ENCODE assay signal across 8 mouse cellular contexts in the genomic region with DNA sequence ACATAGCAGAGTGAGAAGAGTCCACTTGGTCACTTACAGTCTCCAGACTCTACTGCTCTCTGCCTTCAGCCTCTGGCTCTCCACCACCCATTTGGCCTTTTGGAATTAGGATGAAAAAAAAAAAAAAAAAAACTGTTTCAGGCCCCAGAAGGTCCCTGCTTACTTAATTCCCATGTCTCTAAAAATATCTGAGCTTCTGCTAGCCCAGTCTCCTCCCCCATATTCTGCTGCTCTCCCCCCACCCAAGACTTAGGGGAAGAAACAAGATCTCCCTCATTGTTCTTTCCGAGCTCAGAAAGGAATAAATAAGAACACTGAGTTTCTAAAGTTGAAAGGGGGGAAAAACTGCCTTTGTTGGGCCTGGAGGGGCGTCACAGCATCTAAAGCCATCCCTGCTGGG. TPM values are rescaled to one million over a fixed set of nuclear protein-coding genes. Genes with fewer than 3 reads are reported as not detected.
A peak's percentile ranks its signal among the peaks of the same experiment; 100 is the strongest.
DNase-seq lines count a peak whose midpoint lies in the region; ATAC-seq and TF ChIP-seq lines count a peak whose summit lies in the region.

No protein-coding gene starts in this region.

- peak overlapping the region; percentile 27; the same call in 1 of the 2 replicates for H3K4me2 ChIP-seq in lung, embryonic 15.5 days
- peak overlapping the region; percentile 4; the same call in 1 of the 2 replicates for H3K4me2 ChIP-seq in intestine, embryonic 16.5 days (ENCODE audit: low read depth, low read length)

- peak; percentile 64 for ATAC-seq in lung, embryonic 15.5 days (ENCODE audit: borderline replicate concordance, extremely low read depth, low FRiP score, low TSS enrichment)
- no peak for ATAC-seq in intestine, embryonic 16.5 days

- no peak overlapping the region for H3K4me3 ChIP-seq in lung, embryonic 15.5 days
- peak overlapping the region; percentile 27; the same call in 1 of the 2 replicates for H3K4me3 ChIP-seq in forebrain, embryonic 10.5 days
- no peak overlapping the region for H3K4me3 ChIP-seq in intestine, embryonic 16.5 days (ENCODE audit: low read length)
- H3K4me3 ChIP-seq in olfactory bulb, adult 2 months (ENCODE audit: insufficient read depth, low read depth, low read length) = 0 out of 2 replicates have a peak overlapping the region, but pooled peaks have one; percentile 12

- peak overlapping the region; percentile 96 for H3K27ac ChIP-seq in lung, embryonic 15.5 days
- H3K27ac ChIP-seq in forebrain, embryonic 10.5 days = peak overlapping the region; percentile 89
- H3K27ac ChIP-seq in intestine, embryonic 16.5 days (ENCODE audit: low read length) = peak overlapping the region; percentile 90
- peak overlapping the region; percentile 98 for H3K27ac ChIP-seq in olfactory bulb, adult 2 months (ENCODE audit: insufficient read depth, low read depth, low read length)

- H3K4me1 ChIP-seq in lung, embryonic 15.5 days = peaks cover 55% of the 10 kb centered on the region
- H3K4me1 ChIP-seq in forebrain, embryonic 10.5 days = peaks cover 50% of the 10 kb centered on the region
- peaks cover 24% of the 10 kb centered on the region for H3K4me1 ChIP-seq in intestine, embryonic 16.5 days (ENCODE audit: control insufficient read depth, insufficient read depth, low read length)
- peaks cover 20% of the 10 kb centered on the region for H3K4me1 ChIP-seq in olfactory bulb, adult 2 months (ENCODE audit: control insufficient read depth, insufficient read depth, low read length)

- H3K9me3 ChIP-seq in lung, embryonic 15.5 days = no peaks in the 10 kb centered on the region
- H3K9me3 ChIP-seq in forebrain, embryonic 10.5 days = no peaks in the 10 kb centered on the region
- H3K9me3 ChIP-seq in intestine, embryonic 16.5 days (ENCODE audit: control insufficient read depth, low read length) = no peaks in the 10 kb centered on the region

- no peak overlapping the region for H3K9ac ChIP-seq in lung, embryonic 15.5 days
- H3K9ac ChIP-seq in intestine, embryonic 16.5 days (ENCODE audit: low read depth, low read length) = peak overlapping the region; percentile 25; the same call in 1 of the 2 replicates

- TF ChIP-seq POLR2A in olfactory bulb, adult 2 months (IDR thresholded peaks at IDR 0.05; ENCODE audit: insufficient read depth, low read depth, low read length) = no peak

- WGBS in lung, embryonic 15.5 days = 30% methylated on average over 2 of the region's 2 CpGs
- WGBS in forebrain, embryonic 10.5 days = 10% methylated on average over 2 of the region's 2 CpGs
- 52% methylated on average over 2 of the region's 2 CpGs for WGBS in intestine, embryonic 16.5 days
- 6% methylated on average over 2 of the region's 2 CpGs for WGBS in olfactory bulb, adult 2 months

- no peak for TF ChIP-seq CTCF in olfactory bulb, adult 2 months (IDR thresholded peaks at IDR 0.05; ENCODE audit: insufficient read depth, low read depth, low read length)

- H3K36me3 ChIP-seq in lung, embryonic 15.5 days = 0 out of 2 replicates have a peak, but pooled peaks cover 5% of the 10 kb centered on the region
- peaks cover 21% of the 10 kb centered on the region for H3K36me3 ChIP-seq in forebrain, embryonic 10.5 days (replicated peaks)
- no peaks in the 10 kb centered on the region for H3K36me3 ChIP-seq in intestine, embryonic 16.5 days (ENCODE audit: control insufficient read depth, insufficient read depth, low read length)

- DNase-seq in lung, postnatal 25 days (ENCODE audit: low spot score) = no peak
- DNase-seq in forebrain, embryonic 10.5 days (ENCODE audit: extremely low spot score, low spot score) = no peak
- no peak for DNase-seq in frontal cortex, postnatal 36 days (ENCODE audit: low spot score in 2 of 2)
- DNase-seq in spleen, postnatal 36 days (ENCODE audit: low spot score in 2 of 2) = no peak
- no peak for DNase-seq in right cerebral cortex, postnatal 36 days (ENCODE audit: low spot score in 2 of 2)

- H3K27me3 ChIP-seq in lung, embryonic 15.5 days = no peaks in the 10 kb centered on the region
- no peaks in the 10 kb centered on the region for H3K27me3 ChIP-seq in forebrain, embryonic 10.5 days (ENCODE audit: poor library complexity, severe bottlenecking)
- no peaks in the 10 kb centered on the region for H3K27me3 ChIP-seq in intestine, embryonic 16.5 days (replicated peaks; ENCODE audit: control insufficient read depth, insufficient read depth, low read length)

RNA-seq across cellular contexts. Expression of gene Mprip, which starts 46.4 kb away (rescaled TPM):
- polyA plus RNA-seq in lung, embryonic 15.5 days (2015; fragmentation: Nextera tagmentation; extraction: Ambion mirVana) = 109 and 111 TPM in 2 replicates
- 24.8 and 28.3 TPM in 2 replicates for polyA plus RNA-seq in forebrain, embryonic 10.5 days (2016; fragmentation: Nextera tagmentation; extraction: Ambion mirVana)
- polyA plus RNA-seq in intestine, embryonic 16.5 days (2015; fragmentation: Nextera tagmentation; extraction: Ambion mirVana) = 23.9 and 25.2 TPM in 2 replicates
- 111 TPM in 1 of 2 replicates, not detected in the other for polyA plus RNA-seq in olfactory bulb, adult 2 months (2012; ENCODE audit: insufficient read depth, insufficient read length, low replicate concordance, missing spikeins)

Comparison
In these comparisons a context has a peak if more than half of its experiments do, and no peak if none do; other contexts are left out.
1. H3K4me3 ChIP-seq: peak in forebrain, embryonic 10.5 days (single experiment) and olfactory bulb, adult 2 months (single experiment); none in lung, embryonic 15.5 days (single experiment) and intestine, embryonic 16.5 days (single experiment).
2. Peak in every context shown above with its lines, with median percentiles within 50 percentile points of each other: H3K27ac ChIP-seq.